Mouse (Mus musculus): ENCODE data around the gene Olfr504. TPM values are rescaled to one million over a fixed set of nuclear protein-coding genes. Genes with fewer than 3 reads are reported as not detected.

Olfr504 gene
- polyA plus RNA-seq (2012; rRNA removed) = not detected in 2 replicates

DNA sequence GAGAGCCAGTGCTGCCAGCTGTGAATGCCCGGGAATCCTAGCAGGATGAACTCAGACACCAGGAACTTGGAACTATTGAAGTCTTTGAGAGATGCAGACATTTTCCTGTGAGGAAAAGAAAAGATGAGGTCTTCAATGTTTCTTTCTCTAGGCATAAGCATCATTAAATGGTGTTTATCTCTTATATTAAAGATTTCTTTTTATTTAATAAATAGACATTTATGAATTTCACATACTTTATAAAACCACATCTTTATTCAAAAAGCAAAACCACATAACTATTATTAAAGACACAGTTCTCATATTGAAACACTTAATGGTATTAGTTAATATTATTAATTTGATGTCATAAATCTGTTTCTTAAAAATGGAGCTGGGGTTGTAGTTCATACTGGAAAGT lies at the start of gene Olfr504:
Olfr504 (minus strand) TSS at position 101 of the 400 bp plus-strand sequence.

DNA sequence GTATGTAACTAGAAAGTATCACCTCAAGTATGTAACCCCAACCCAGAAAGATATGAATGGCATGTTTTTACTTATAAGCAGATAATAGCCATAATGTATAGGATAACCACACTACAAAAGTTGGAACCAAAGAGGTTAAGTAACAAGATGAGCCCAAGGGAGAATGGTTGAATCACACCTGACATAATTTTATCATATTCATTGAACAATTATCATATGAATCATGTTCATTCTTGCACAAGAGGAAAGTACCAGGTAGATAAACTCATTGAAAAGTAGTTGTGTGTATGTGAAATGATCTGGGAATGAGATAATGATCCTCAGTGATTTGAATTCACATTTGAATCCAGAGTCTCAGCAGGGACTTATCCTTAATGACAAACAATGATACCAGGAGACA lies 44.9 kb upstream of the Olfr504 start, which contains the start of gene Olfr506:
Olfr506 (plus strand) TSS at position 301 of the 400 bp plus-strand sequence.

DNA sequence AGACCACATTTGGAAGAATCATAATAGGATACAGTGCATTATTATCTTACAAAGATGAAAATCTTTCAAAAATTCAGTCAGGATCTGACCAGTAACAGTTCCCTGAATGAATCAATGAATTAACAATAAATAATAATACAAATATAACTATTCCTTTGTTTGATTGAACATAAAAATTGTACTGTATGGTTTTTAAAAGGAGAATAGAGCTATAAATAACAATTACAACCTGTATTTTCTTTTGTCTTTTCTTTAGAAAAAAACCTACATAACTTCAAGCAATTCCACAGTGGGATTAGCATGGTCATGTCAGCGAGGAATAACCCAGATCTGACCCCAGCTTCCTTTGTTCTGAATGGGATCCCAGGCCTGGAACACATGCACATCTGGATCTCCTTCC lies 21.4 kb downstream of the Olfr504 start, which contains the start of gene Olfr503:
Olfr503 (plus strand) TSS at position 301 of the 400 bp plus-strand sequence.

DNA sequence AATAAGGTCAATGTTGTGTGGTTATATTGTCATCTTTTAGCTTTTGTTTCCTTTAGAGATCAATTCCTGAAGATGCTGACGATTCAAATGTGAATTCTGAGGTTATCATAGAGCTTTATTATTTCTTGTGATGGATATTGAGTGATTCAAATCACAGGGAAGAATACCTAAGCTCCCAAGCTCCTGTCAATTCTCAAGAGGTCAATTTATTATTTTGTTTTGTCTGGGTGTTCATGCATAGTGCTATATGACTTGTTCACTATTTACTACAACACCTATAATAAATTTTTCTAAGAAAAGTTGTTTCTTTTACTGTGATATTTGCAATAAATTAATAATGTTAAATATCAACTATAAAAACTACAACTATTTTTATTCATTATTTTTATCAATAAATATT lies 40.6 kb downstream of the Olfr504 start, which contains the start of gene Olfr502:
Olfr502 (minus strand) TSS at position 101 of the 400 bp plus-strand sequence.

Other genes with a start within 250 kb of the Olfr504 start
- gene Olfr492, start 242.1 kb downstream of the Olfr504 start, polyA plus RNA-seq (2012; rRNA removed) = not detected in 2 replicates
- gene Olfr493, start 218.8 kb downstream of the Olfr504 start, polyA plus RNA-seq (2012; rRNA removed) = not detected in 2 replicates
- gene Olfr494, start 200.5 kb downstream of the Olfr504 start, polyA plus RNA-seq (2012; rRNA removed) = not detected in 2 replicates
- gene Olfr495, start 172.6 kb downstream of the Olfr504 start, polyA plus RNA-seq (2012; rRNA removed) = not detected in 2 replicates
- not detected in 2 replicates for gene Olfr497, start 145.4 kb downstream of the Olfr504 start, polyA plus RNA-seq (2012; rRNA removed)
- gene Olfr498, start 100.5 kb downstream of the Olfr504 start, polyA plus RNA-seq (2012; rRNA removed) = not detected in 2 replicates
- gene Olfr502, start 40.7 kb downstream of the Olfr504 start, polyA plus RNA-seq (2012; rRNA removed) = not detected in 2 replicates
- not detected in 2 replicates for gene Olfr503, start 21.3 kb downstream of the Olfr504 start, polyA plus RNA-seq (2012; rRNA removed)
- not detected in 2 replicates for gene Olfr506, start 45.0 kb upstream of the Olfr504 start, polyA plus RNA-seq (2012; rRNA removed)
- gene Olfr507, start 56.0 kb upstream of the Olfr504 start, polyA plus RNA-seq (2012; rRNA removed) = not detected in 2 replicates
- gene Olfr508, start 64.2 kb upstream of the Olfr504 start, polyA plus RNA-seq (2012; rRNA removed) = not detected in 2 replicates
- not detected in 2 replicates for gene Olfr509, start 86.1 kb upstream of the Olfr504 start, polyA plus RNA-seq (2012; rRNA removed)
- not detected in 2 replicates for gene Olfr510, start 100.6 kb upstream of the Olfr504 start, polyA plus RNA-seq (2012; rRNA removed)
- gene Olfr512, start 147.5 kb upstream of the Olfr504 start, polyA plus RNA-seq (2012; rRNA removed) = not detected in 2 replicates
- gene Olfr513, start 185.2 kb upstream of the Olfr504 start, polyA plus RNA-seq (2012; rRNA removed) = not detected in 2 replicates